Mouse (Mus musculus): ENCODE measurements around the gene Bud23.

GRCm38 (mm10) chr5:135113782-135114181 is 49.0 kb upstream of the Bud23 start:
- TF ChIP-seq CTCF (IDR thresholded peaks at IDR 0.05; ENCODE audit: low read depth) (no peak), EP300 (IDR thresholded peaks at IDR 0.05; ENCODE audit: low read depth) (no peak)
